Mouse (Mus musculus): Measurements from ENCODE around the gene Ar. TPM values are rescaled to one million over a fixed set of nuclear protein-coding genes. Genes with fewer than 3 reads are reported as not detected.

The Ar gene
- total RNA-seq, 1 experiment: 0.27 TPM

DNA sequence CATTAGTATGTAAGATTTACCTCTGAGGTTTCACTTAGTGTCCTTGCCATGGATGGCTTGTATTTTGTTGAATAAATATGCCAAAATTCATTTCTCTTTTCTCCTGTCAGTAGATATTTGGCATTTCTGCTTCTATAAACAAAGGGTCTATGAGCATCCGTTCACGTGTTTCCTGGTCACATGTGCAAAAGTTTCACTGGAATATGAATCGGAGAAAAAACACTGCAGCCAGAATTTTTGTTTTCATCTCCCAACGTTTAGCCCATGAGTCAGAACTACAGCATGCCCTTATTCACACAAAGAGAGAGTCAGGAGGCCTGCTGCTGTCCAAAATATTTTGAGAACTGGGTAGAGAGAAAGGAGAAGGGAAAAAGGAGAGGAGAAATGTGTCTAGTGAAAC, 99.8 kb downstream of the Ar start:
- no peaks in the 10 kb centered on the region for H3K9me3 ChIP-seq (ENCODE audit: control insufficient read depth, insufficient read depth, low read depth, low read length)
- H3K27ac ChIP-seq (ENCODE audit: insufficient read depth, low read depth, low read length, poor library complexity, severe bottlenecking): no peak overlapping the region
- TF ChIP-seq ZC3H11A (IDR thresholded peaks at IDR 0.05; ENCODE audit: borderline replicate concordance, low read depth, low read length) (no peak), HCFC1 (IDR thresholded peaks at IDR 0.05; ENCODE audit: borderline replicate concordance, insufficient read depth, low read length) (no peak), ZNF384 (IDR thresholded peaks at IDR 0.05; ENCODE audit: low read depth, low read length) (no peak), MAFK (IDR thresholded peaks at IDR 0.05; ENCODE audit: insufficient read depth, low read depth, low read length) (no peak), CHD2 (IDR thresholded peaks at IDR 0.05; ENCODE audit: low read depth, low read length) (no peak)
- no peak for DNase-seq (ENCODE audit: low read depth, low spot score)
- in situ Hi-C loops (cut with MboI; ENCODE audit: low sequenced_read_pairs in 2 of 2, unreplicated experiment in 2 of 2): no loop called here
- H3K9ac ChIP-seq (ENCODE audit: insufficient read depth, low read depth, low read length, poor library complexity, severe bottlenecking): no peak overlapping the region
- no peak overlapping the region for H3K4me3 ChIP-seq (ENCODE audit: insufficient read depth in 1 of 2, low read depth in 1 of 2, low read length in 2 of 2, poor library complexity in 1 of 2, severe bottlenecking in 1 of 2)
- H3K36me3 ChIP-seq (ENCODE audit: control insufficient read depth, insufficient read depth, low read length, poor library complexity, severe bottlenecking): no peaks in the 10 kb centered on the region
- no peaks in the 10 kb centered on the region for H3K4me1 ChIP-seq (ENCODE audit: control insufficient read depth in 2 of 2, insufficient read depth in 2 of 2, low read length in 2 of 2, poor library complexity in 1 of 2)

DNA sequence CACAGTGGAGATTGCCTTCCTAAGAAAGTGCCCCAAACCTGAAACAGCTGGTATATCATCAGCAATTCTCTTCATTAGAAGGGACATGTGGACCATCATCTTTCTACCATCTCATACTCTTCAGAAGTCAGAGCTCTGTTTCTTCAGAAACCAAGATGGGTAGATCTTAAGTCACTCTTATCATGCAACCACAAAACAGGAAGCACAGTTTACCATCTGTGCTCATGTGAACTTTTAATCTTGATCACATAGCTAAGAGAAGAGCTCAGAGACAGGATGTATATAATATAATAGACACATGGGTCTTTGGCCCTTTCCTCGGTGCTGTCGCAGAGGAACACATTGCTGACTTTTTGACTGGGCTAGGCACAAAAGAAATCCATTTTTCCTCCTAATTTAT, 111.1 kb downstream of the Ar start:
- Histone ChIP-seq H3K4me1 (ENCODE audit: control insufficient read depth in 2 of 2, insufficient read depth in 2 of 2, low read length in 2 of 2, poor library complexity in 1 of 2) (no peaks in the 10 kb centered on the region), H3K4me3 (ENCODE audit: insufficient read depth in 1 of 2, low read depth in 1 of 2, low read length in 2 of 2, poor library complexity in 1 of 2, severe bottlenecking in 1 of 2) (no peak overlapping the region), H3K36me3 (ENCODE audit: control insufficient read depth, insufficient read depth, low read length, poor library complexity, severe bottlenecking) (no peaks in the 10 kb centered on the region), H3K9ac (ENCODE audit: insufficient read depth, low read depth, low read length, poor library complexity, severe bottlenecking) (no peak overlapping the region), H3K9me3 (ENCODE audit: control insufficient read depth, insufficient read depth, low read depth, low read length) (no peaks in the 10 kb centered on the region), H3K27ac (ENCODE audit: insufficient read depth, low read depth, low read length, poor library complexity, severe bottlenecking) (no peak overlapping the region)
- in situ Hi-C loops (cut with MboI; ENCODE audit: low sequenced_read_pairs in 2 of 2, unreplicated experiment in 2 of 2): no loop called here
- no peak for DNase-seq (ENCODE audit: low read depth, low spot score)
- TF ChIP-seq HCFC1 (IDR thresholded peaks at IDR 0.05; ENCODE audit: borderline replicate concordance, insufficient read depth, low read length) (no peak), CHD2 (IDR thresholded peaks at IDR 0.05; ENCODE audit: low read depth, low read length) (no peak), ZC3H11A (IDR thresholded peaks at IDR 0.05; ENCODE audit: borderline replicate concordance, low read depth, low read length) (no peak), ZNF384 (IDR thresholded peaks at IDR 0.05; ENCODE audit: low read depth, low read length) (no peak), MAFK (IDR thresholded peaks at IDR 0.05; ENCODE audit: insufficient read depth, low read depth, low read length) (no peak)

DNA sequence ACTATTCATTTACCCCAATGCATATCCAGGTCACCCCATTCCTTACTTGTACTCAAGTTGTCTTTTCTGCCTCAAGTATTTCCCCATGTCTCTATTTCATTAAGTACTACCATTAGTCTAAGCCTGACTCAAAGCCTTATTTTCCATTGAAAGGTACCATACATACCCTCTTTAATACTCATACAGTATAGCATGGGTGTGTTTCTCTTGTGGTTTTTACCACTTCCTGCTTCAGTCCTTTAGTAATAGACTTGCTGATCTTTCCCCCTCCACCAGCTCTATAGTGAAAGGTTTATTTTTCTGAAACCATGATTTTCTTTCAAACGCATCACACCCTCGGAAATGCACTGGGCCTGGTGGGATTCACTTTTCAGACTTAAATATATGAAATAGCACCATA, 117.2 kb downstream of the Ar start:
- in situ Hi-C loops (cut with MboI; ENCODE audit: low sequenced_read_pairs in 2 of 2, unreplicated experiment in 2 of 2): no loop called here
- Histone ChIP-seq H3K9ac (ENCODE audit: insufficient read depth, low read depth, low read length, poor library complexity, severe bottlenecking) (no peak overlapping the region), H3K27ac (ENCODE audit: insufficient read depth, low read depth, low read length, poor library complexity, severe bottlenecking) (no peak overlapping the region), H3K4me3 (ENCODE audit: insufficient read depth in 1 of 2, low read depth in 1 of 2, low read length in 2 of 2, poor library complexity in 1 of 2, severe bottlenecking in 1 of 2) (no peak overlapping the region), H3K36me3 (ENCODE audit: control insufficient read depth, insufficient read depth, low read length, poor library complexity, severe bottlenecking) (no peaks in the 10 kb centered on the region), H3K9me3 (ENCODE audit: control insufficient read depth, insufficient read depth, low read depth, low read length) (no peaks in the 10 kb centered on the region), H3K4me1 (ENCODE audit: control insufficient read depth in 2 of 2, insufficient read depth in 2 of 2, low read length in 2 of 2, poor library complexity in 1 of 2) (no peaks in the 10 kb centered on the region)
- TF ChIP-seq MAFK (IDR thresholded peaks at IDR 0.05; ENCODE audit: insufficient read depth, low read depth, low read length) (no peak), ZC3H11A (IDR thresholded peaks at IDR 0.05; ENCODE audit: borderline replicate concordance, low read depth, low read length) (no peak), HCFC1 (IDR thresholded peaks at IDR 0.05; ENCODE audit: borderline replicate concordance, insufficient read depth, low read length) (no peak), CHD2 (IDR thresholded peaks at IDR 0.05; ENCODE audit: low read depth, low read length) (no peak), ZNF384 (IDR thresholded peaks at IDR 0.05; ENCODE audit: low read depth, low read length) (no peak)
- DNase-seq (ENCODE audit: low read depth, low spot score): no peak

DNA sequence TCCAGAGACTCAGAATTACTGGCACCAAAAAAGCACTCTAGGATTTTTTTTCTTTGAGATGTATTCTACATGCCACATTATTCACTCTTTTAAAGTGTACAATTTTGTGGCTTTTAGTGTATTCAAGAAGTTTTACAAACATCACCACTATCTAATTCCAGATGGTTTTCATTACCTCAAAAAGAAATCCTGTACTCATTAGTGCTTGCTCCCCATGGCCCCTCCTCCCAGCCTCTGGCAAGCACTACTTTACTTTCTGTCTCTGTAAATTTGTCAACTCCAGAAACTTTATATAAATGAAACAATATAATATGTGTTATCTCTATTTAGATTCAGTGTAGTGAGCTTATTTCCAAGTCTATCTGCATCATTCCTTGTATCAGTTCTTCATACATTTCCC, 122.8 kb downstream of the Ar start:
- no peak overlapping the region for H3K9ac ChIP-seq (ENCODE audit: insufficient read depth, low read depth, low read length, poor library complexity, severe bottlenecking)
- no peak for DNase-seq (ENCODE audit: low read depth, low spot score)
- H3K4me3 ChIP-seq (ENCODE audit: insufficient read depth in 1 of 2, low read depth in 1 of 2, low read length in 2 of 2, poor library complexity in 1 of 2, severe bottlenecking in 1 of 2): no peak overlapping the region
- no peaks in the 10 kb centered on the region for H3K36me3 ChIP-seq (ENCODE audit: control insufficient read depth, insufficient read depth, low read length, poor library complexity, severe bottlenecking)
- no peak overlapping the region for H3K27ac ChIP-seq (ENCODE audit: insufficient read depth, low read depth, low read length, poor library complexity, severe bottlenecking)
- in situ Hi-C loops (cut with MboI; ENCODE audit: low sequenced_read_pairs in 2 of 2, unreplicated experiment in 2 of 2): no loop called here
- no peaks in the 10 kb centered on the region for H3K4me1 ChIP-seq (ENCODE audit: control insufficient read depth in 2 of 2, insufficient read depth in 2 of 2, low read length in 2 of 2, poor library complexity in 1 of 2)
- no peaks in the 10 kb centered on the region for H3K9me3 ChIP-seq (ENCODE audit: control insufficient read depth, insufficient read depth, low read depth, low read length)
- no peak for TF ChIP-seq ZC3H11A (IDR thresholded peaks at IDR 0.05; ENCODE audit: borderline replicate concordance, low read depth, low read length)
- TF ChIP-seq CHD2 (IDR thresholded peaks at IDR 0.05; ENCODE audit: low read depth, low read length): no peak
- no peak for TF ChIP-seq ZNF384 (IDR thresholded peaks at IDR 0.05; ENCODE audit: low read depth, low read length)
- no peak for TF ChIP-seq HCFC1 (IDR thresholded peaks at IDR 0.05; ENCODE audit: borderline replicate concordance, insufficient read depth, low read length)
- no peak for TF ChIP-seq MAFK (IDR thresholded peaks at IDR 0.05; ENCODE audit: insufficient read depth, low read depth, low read length)

DNA sequence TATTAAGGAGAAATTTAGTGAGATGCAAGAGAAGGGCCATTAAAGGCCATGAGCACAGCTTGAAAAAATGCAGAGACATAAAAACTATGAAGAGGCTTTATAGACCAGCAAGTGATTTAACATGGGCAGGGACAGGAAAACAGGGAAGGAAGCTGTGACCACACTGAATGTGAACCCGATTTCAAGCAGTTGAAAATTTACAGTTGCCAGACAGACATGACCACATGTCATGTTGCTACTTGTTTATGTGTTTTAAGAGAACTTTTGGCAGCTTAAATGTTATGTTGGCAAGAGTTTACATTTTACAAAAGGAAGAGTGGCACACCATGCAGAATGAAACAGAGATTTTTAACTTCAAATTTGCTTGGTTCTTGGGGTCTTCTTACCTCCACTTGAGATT, 143.2 kb downstream of the Ar start:
- no peaks in the 10 kb centered on the region for H3K4me1 ChIP-seq (ENCODE audit: control insufficient read depth in 2 of 2, insufficient read depth in 2 of 2, low read length in 2 of 2, poor library complexity in 1 of 2)
- no peaks in the 10 kb centered on the region for H3K9me3 ChIP-seq (ENCODE audit: control insufficient read depth, insufficient read depth, low read depth, low read length)
- no peak overlapping the region for H3K4me3 ChIP-seq (ENCODE audit: insufficient read depth in 1 of 2, low read depth in 1 of 2, low read length in 2 of 2, poor library complexity in 1 of 2, severe bottlenecking in 1 of 2)
- DNase-seq (ENCODE audit: low read depth, low spot score): no peak
- in situ Hi-C loops (cut with MboI; ENCODE audit: low sequenced_read_pairs in 2 of 2, unreplicated experiment in 2 of 2): no loop called here
- no peaks in the 10 kb centered on the region for H3K36me3 ChIP-seq (ENCODE audit: control insufficient read depth, insufficient read depth, low read length, poor library complexity, severe bottlenecking)
- H3K27ac ChIP-seq (ENCODE audit: insufficient read depth, low read depth, low read length, poor library complexity, severe bottlenecking): no peak overlapping the region
- H3K9ac ChIP-seq (ENCODE audit: insufficient read depth, low read depth, low read length, poor library complexity, severe bottlenecking): no peak overlapping the region
- no peak for TF ChIP-seq CHD2 (IDR thresholded peaks at IDR 0.05; ENCODE audit: low read depth, low read length)
- TF ChIP-seq ZC3H11A (IDR thresholded peaks at IDR 0.05; ENCODE audit: borderline replicate concordance, low read depth, low read length): no peak
- no peak for TF ChIP-seq MAFK (IDR thresholded peaks at IDR 0.05; ENCODE audit: insufficient read depth, low read depth, low read length)

All from ES-E14 (cell line).